Mouse (Mus musculus) testis, adult 2 months (tissue): ENCODE measurements around the gene Ccdc194.

ENCODE experiments used
- CTCF ChIP-seq: fragments of 200-500 bp; IDR thresholded peaks from 2 replicates; pipeline ENCODE4 v1.5.1; 2012; ENCODE audit warnings: low read depth, mild to moderate bottlenecking, inconsistent platforms, low read length, moderate library complexity; ENCODE audit not compliant: control insufficient read depth, insufficient read depth, insufficient replicate concordance
- POLR2A ChIP-seq: fragments of 200-500 bp; IDR thresholded peaks from 2 replicates; pipeline ENCODE4 v1.6.1; 2012; ENCODE audit warnings: low read depth, mild to moderate bottlenecking, inconsistent platforms, low read length, moderate library complexity; ENCODE audit not compliant: control insufficient read depth

- no peak for TF ChIP-seq CTCF
- TF ChIP-seq POLR2A, result no peak
Observed at GRCm38 (mm10) chr8:71474785-71475701, 50.5 kb downstream of the Ccdc194 start.
